Mouse (Mus musculus) hindbrain, embryonic 12.5 days (tissue): Measurements from ENCODE around the gene Dexi. TPM values are rescaled to one million over a fixed set of nuclear protein-coding genes. Genes with fewer than 3 reads are reported as not detected.

Source experiments
- ATAC-seq: fragments of 200-750 bp; cut with Nextera tagmentation; 2 replicates; pipeline ENCODE4 v1.8.0; 2017; ENCODE audit warnings: moderate TSS enrichment; ENCODE audit not compliant: low FRiP score
- H3K27ac ChIP-seq: fragments of 300-500 bp; sonication (generic); 2 replicates; pipeline ENCODE4 v1.5.1; 2016; ENCODE audit warnings: mild to moderate bottlenecking
- H3K27me3 ChIP-seq: fragments of 300-500 bp; sonication (generic); 2 replicates; pipeline ENCODE4 v1.6.1; 2016; ENCODE audit warnings: mild to moderate bottlenecking
- H3K36me3 ChIP-seq: fragments of 300-500 bp; sonication (generic); 2 replicates; pipeline ENCODE4 v1.6.1; 2016; ENCODE audit warnings: mild to moderate bottlenecking
- H3K4me1 ChIP-seq: fragments of 300-500 bp; sonication (generic); 2 replicates; pipeline ENCODE4 v1.6.1; 2016
- H3K4me2 ChIP-seq: fragments of 300-500 bp; sonication (generic); replicated peaks from 2 replicates; pipeline ENCODE4 v1.6.1; 2016; ENCODE audit warnings: mild to moderate bottlenecking
- H3K4me3 ChIP-seq: fragments of 300-500 bp; sonication (generic); 2 replicates; pipeline ENCODE4 v1.5.1; 2016; ENCODE audit warnings: mild to moderate bottlenecking
- H3K9ac ChIP-seq: fragments of 300-500 bp; sonication (generic); 2 replicates; pipeline ENCODE4 v1.6.1; 2016; ENCODE audit warnings: mild to moderate bottlenecking, moderate library complexity
- H3K9me3 ChIP-seq: fragments of 300-500 bp; sonication (generic); replicated peaks from 2 replicates; pipeline ENCODE4 v1.6.1; 2016; ENCODE audit warnings: mild to moderate bottlenecking
- WGBS: fragments of 180-500 bp; shearing (Covaris S2); methylation state at CpG from one replicate; pipeline ENCODE4 v1.1.7; 2016; 5-methylcytosine and 5-hydroxymethylcytosine counted together
- polyA plus RNA-seq: library from polyadenylated mRNA; unstranded; fragments of >200 nt; fragmentation: Nextera tagmentation; extraction: Ambion mirVana; gene quantifications from 2 replicates; pipeline ENCODE4 v1.2.1, GENCODE M21; 2016

Dexi gene
- polyA plus RNA-seq = 22.2 and 27.6 TPM in 2 replicates

DNA sequence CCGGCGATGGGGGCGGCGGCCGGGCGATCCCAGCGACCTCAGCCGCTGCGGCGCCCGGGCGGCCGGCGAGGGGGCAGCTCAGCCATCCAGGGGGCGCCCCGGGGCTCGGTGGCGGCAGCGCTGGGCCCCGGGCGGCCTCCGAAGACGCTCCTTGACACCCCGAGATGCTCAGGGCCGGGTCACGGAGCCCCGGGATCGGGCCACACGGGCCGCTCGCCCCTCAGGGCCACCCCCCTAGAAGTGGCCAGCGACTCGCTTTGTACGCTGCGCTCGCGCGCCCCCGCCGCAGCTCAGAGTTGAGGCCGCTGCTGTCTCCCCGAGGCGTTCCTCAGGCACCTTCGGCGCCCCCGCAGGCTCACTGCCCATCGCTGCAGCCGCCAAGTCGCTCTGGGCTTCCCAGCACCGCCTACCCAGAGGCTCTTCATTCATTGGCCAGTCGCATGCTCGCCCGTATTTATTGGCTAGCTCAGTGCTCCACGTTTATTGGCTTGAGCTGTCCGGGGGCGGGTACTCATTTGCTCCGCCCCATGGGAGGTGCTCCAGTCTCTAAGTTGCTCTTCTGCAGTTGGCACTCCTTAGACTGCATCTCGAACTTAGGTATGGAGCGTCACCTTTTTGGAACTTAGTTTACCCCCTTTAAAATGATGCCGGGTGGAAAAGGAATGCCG is at the start of gene Dexi:
Gene Dexi, minus strand, starts transcription at position 357 of the 668 bp plus-strand sequence.
- peak within 1 kb of the TSS; percentile 96 for H3K9ac ChIP-seq
- no peaks in the 10 kb centered on the region for H3K36me3 ChIP-seq
- WGBS = under 1% methylated on average over 45 of the region's 61 CpGs
- H3K27me3 ChIP-seq = no peaks in the 10 kb centered on the region
- H3K27ac ChIP-seq = peak within 1 kb of the TSS; percentile 85
- H3K9me3 ChIP-seq = no peaks in the 10 kb centered on the region
- ATAC-seq = peak; percentile 95
- H3K4me3 ChIP-seq = peak within 1 kb of the TSS; percentile 96
- H3K4me2 ChIP-seq = peak within 1 kb of the TSS; percentile 89
- H3K4me1 ChIP-seq = peaks cover 53% of the 10 kb centered on the region

GRCm38 (mm10) chr16:10586546-10586945 is 43.7 kb upstream of the Dexi start:
- no peaks in the 10 kb centered on the region for H3K9me3 ChIP-seq
- H3K36me3 ChIP-seq = peaks cover 50% of the 10 kb centered on the region
- H3K4me1 ChIP-seq = no peaks in the 10 kb centered on the region
- no peak overlapping the region for H3K4me2 ChIP-seq
- H3K4me3 ChIP-seq = no peak overlapping the region
- H3K27me3 ChIP-seq = no peaks in the 10 kb centered on the region
- WGBS = 90% methylated on average over 3 of the region's 3 CpGs
- H3K27ac ChIP-seq = no peak overlapping the region
- no peak overlapping the region for H3K9ac ChIP-seq
- no peak for ATAC-seq

GRCm38 (mm10) chr16:10585165-10585564 is 42.3 kb upstream of the Dexi start:
- Histone ChIP-seq H3K4me3 (no peak overlapping the region), H3K4me1 (no peaks in the 10 kb centered on the region), H3K27ac (no peak overlapping the region), H3K9ac (no peak overlapping the region), H3K27me3 (no peaks in the 10 kb centered on the region), H3K36me3 (peaks cover 59% of the 10 kb centered on the region), H3K4me2 (no peak overlapping the region), H3K9me3 (no peaks in the 10 kb centered on the region)
- WGBS = 84% methylated on average over 1 of the region's 1 CpGs
- ATAC-seq = no peak

DNA sequence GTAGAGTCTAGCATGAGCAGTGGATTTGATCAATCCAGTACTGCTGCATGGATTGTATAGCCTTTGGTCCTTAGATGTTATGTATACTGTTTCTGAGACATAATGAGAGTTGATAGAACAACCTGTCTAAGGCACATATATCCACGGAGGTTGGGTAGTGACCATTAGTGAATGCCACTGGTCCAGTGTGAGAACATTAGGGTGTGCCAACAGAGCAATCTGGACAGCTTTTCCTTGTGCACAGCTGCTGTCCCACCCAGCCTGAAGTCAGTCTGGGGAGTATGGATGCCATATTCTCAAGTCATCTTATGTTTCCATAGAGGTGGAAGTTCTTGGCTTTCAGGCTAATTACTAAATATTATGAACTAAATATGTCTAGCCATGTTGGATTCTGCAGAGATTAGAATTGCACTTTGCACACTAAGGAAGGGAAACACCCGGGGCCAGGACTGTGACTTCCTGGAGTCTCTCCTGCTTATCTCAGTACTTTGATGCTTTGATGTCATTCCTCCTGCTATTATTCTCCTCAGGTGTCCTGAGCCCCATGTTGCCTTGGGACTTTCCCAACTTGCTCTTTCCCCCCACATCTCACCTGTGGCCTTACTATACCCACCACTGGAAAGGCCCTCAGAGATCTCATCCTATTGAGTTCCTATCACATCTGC is 38.5 kb upstream of the Dexi start:
- WGBS = 96% methylated on average over 2 of the region's 2 CpGs
- Histone ChIP-seq H3K36me3 (peaks cover 72% of the 10 kb centered on the region), H3K9ac (no peak overlapping the region), H3K4me1 (no peaks in the 10 kb centered on the region), H3K27me3 (no peaks in the 10 kb centered on the region), H3K4me2 (no peak overlapping the region), H3K9me3 (no peaks in the 10 kb centered on the region), H3K27ac (no peak overlapping the region), H3K4me3 (no peak overlapping the region)
- no peak for ATAC-seq

- Histone ChIP-seq H3K4me3 (no peak overlapping the region), H3K27ac (no peak overlapping the region), H3K4me2 (no peak overlapping the region), H3K9ac (no peak overlapping the region), H3K9me3 (no peaks in the 10 kb centered on the region), H3K4me1 (no peaks in the 10 kb centered on the region), H3K36me3 (peaks cover 81% of the 10 kb centered on the region), H3K27me3 (no peaks in the 10 kb centered on the region)
- ATAC-seq = no peak
- 73% methylated on average over 1 of the region's 1 CpGs for WGBS
Measured at GRCm38 (mm10) chr16:10578376-10578775, 35.5 kb upstream of the Dexi start.

DNA sequence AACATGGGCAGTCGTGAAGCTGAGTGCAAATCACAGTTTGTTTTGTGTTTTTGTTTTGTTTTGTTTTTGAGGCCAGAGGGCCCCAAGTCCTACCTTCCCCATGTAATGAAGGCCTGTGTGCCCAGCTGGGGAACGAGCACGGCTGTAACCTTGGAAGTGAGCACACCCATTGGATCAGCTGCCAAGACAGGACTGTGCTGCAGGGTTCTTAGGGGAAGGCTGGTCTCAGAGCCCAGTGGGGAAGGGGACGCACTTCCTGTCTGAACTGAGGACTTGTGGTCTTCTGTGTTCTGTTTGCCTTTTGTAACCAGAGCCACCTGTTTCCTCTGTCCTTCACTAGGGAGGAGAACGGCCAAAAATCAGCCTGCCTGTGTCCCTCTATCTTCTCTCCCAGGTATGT is 34.7 kb upstream of the Dexi start:
- no peak for ATAC-seq
- Histone ChIP-seq H3K9me3 (no peaks in the 10 kb centered on the region), H3K4me3 (no peak overlapping the region), H3K27me3 (no peaks in the 10 kb centered on the region), H3K27ac (no peak overlapping the region), H3K4me1 (no peaks in the 10 kb centered on the region), H3K4me2 (no peak overlapping the region), H3K36me3 (peaks cover 80% of the 10 kb centered on the region), H3K9ac (no peak overlapping the region)
- WGBS = 71% methylated on average over 5 of the region's 5 CpGs

- H3K4me3 ChIP-seq = no peak overlapping the region
- no peak for ATAC-seq
- no peak overlapping the region for H3K4me2 ChIP-seq
- no peak overlapping the region for H3K9ac ChIP-seq
- peaks cover 74% of the 10 kb centered on the region for H3K36me3 ChIP-seq
- no peaks in the 10 kb centered on the region for H3K4me1 ChIP-seq
- H3K27ac ChIP-seq = no peak overlapping the region
- 91% methylated on average over 4 of the region's 4 CpGs for WGBS
- no peaks in the 10 kb centered on the region for H3K9me3 ChIP-seq
- no peaks in the 10 kb centered on the region for H3K27me3 ChIP-seq
Measured at GRCm38 (mm10) chr16:10575915-10576314, 33.1 kb upstream of the Dexi start.

DNA sequence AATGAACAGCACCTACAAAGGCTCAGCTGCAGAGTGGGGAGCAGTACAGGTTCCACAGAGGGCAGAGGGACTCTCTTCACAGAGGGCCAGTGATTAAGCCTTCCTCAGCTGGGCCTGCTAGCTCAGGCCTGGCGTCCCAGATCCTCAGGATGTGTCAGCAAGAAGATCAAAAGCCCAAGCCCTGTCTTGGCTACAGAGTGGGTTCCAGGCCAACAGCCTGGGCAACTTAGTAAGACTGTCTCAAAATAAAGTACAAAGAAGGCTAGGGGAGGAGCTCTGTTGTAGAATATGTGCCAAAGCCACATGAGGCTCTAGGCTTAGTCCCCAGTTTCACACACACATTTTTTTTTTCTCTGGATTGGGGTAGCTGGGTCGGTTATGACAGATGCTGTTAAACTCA is 32.1 kb upstream of the Dexi start:
- Histone ChIP-seq H3K9ac (no peak overlapping the region), H3K27me3 (no peaks in the 10 kb centered on the region), H3K27ac (no peak overlapping the region), H3K4me3 (no peak overlapping the region), H3K4me2 (no peak overlapping the region), H3K9me3 (no peaks in the 10 kb centered on the region), H3K4me1 (no peaks in the 10 kb centered on the region), H3K36me3 (peaks cover 75% of the 10 kb centered on the region)
- WGBS = 89% methylated on average over 2 of the region's 2 CpGs
- ATAC-seq = no peak

DNA sequence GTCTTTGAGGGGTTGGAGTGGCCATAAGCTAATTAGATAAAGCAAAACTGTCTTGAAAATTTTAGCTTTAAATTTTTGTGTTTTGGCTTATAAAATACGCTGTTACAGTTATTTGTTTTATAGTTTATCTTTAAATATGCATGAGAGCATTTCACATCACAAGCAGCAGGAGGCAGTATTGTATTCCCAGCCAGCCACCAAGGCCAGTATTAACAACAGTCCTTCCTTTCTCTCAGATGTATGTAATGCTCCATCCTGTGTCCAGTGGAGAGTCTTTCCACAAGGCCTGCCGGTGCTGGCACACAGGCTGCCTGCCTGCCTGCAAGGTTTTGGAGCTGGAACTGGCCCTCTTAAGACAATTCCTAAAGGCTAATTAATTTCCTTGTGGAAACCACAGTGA is 29.0 kb upstream of the Dexi start:
- no peaks in the 10 kb centered on the region for H3K9me3 ChIP-seq
- no peak overlapping the region for H3K4me2 ChIP-seq
- peaks cover 67% of the 10 kb centered on the region for H3K36me3 ChIP-seq
- 64% methylated on average over 2 of the region's 2 CpGs for WGBS
- ATAC-seq = no peak
- H3K9ac ChIP-seq = no peak overlapping the region
- no peaks in the 10 kb centered on the region for H3K4me1 ChIP-seq
- H3K4me3 ChIP-seq = no peak overlapping the region
- H3K27ac ChIP-seq = no peak overlapping the region
- no peaks in the 10 kb centered on the region for H3K27me3 ChIP-seq

DNA sequence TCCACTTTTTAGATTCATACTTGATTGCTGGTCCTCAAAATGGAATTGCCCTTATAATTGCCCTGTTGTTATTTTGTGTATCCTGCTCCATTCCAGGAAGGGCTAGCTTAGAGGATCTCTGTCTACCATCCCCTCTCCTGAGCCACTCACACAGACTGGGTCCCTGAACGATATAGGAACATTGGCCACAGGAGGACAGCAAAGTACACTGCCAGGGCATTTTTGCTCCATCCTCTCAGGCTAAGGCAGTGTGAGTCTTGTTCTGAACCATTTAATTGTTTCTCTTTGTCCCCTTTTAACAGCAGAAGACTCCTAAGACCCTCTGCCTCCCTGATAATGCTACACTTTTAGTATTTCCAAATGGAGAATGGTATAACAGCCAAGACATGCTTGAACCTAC is 27.9 kb upstream of the Dexi start:
- no peak overlapping the region for H3K4me3 ChIP-seq
- WGBS = 84% methylated on average over 1 of the region's 1 CpGs
- H3K27ac ChIP-seq = no peak overlapping the region
- H3K27me3 ChIP-seq = no peaks in the 10 kb centered on the region
- no peaks in the 10 kb centered on the region for H3K4me1 ChIP-seq
- H3K9me3 ChIP-seq = no peaks in the 10 kb centered on the region
- no peak overlapping the region for H3K9ac ChIP-seq
- H3K4me2 ChIP-seq = no peak overlapping the region
- peaks cover 57% of the 10 kb centered on the region for H3K36me3 ChIP-seq
- no peak for ATAC-seq

GRCm38 (mm10) chr16:10569809-10570395 is 27.0 kb upstream of the Dexi start:
- no peak overlapping the region for H3K4me2 ChIP-seq
- no peak for ATAC-seq
- WGBS = 86% methylated on average over 5 of the region's 5 CpGs
- no peaks in the 10 kb centered on the region for H3K9me3 ChIP-seq
- H3K9ac ChIP-seq = no peak overlapping the region
- no peaks in the 10 kb centered on the region for H3K27me3 ChIP-seq
- peaks cover 52% of the 10 kb centered on the region for H3K36me3 ChIP-seq
- no peaks in the 10 kb centered on the region for H3K4me1 ChIP-seq
- H3K4me3 ChIP-seq = no peak overlapping the region
- no peak overlapping the region for H3K27ac ChIP-seq

DNA sequence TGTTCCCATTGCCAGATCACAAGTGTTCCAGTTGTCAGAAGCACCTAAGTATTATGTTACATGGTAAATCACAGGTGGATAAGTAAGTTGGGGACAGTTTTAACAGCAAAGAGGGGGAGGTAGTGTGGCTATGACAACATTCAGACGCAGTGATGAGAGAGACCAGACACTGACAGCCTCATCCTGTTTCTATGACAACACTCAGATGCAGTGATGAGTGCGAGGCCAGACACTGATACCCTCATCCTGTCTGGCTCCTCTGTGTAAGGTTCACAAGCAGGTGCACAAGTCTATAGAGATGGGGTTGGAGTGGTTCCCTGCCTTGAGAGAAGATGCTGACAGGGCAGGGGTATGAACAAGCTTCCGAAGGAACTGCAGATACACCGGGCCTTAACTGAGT is 24.3 kb upstream of the Dexi start:
- H3K36me3 ChIP-seq = peaks cover 51% of the 10 kb centered on the region
- WGBS = 96% methylated on average over 4 of the region's 4 CpGs
- H3K4me3 ChIP-seq = no peak overlapping the region
- H3K27me3 ChIP-seq = no peaks in the 10 kb centered on the region
- no peak overlapping the region for H3K4me2 ChIP-seq
- no peak overlapping the region for H3K9ac ChIP-seq
- H3K27ac ChIP-seq = no peak overlapping the region
- no peak for ATAC-seq
- no peaks in the 10 kb centered on the region for H3K4me1 ChIP-seq
- H3K9me3 ChIP-seq = no peaks in the 10 kb centered on the region
